Mouse (Mus musculus): ENCODE results near the gene Oser1.

GRCm38 (mm10) chr2:163453378-163453777 lies 28.9 kb upstream of the Oser1 start:
- TF ChIP-seq GATA1 (IDR thresholded peaks at IDR 0.05; ENCODE audit: borderline replicate concordance, low read length) (no peak), CTCF (IDR thresholded peaks at IDR 0.05; ENCODE audit: low read depth, low read length) (no peak), TAL1 (conservative IDR thresholded peaks at IDR 0.05; ENCODE audit: low read depth, low read length) (no peak), GATA2 (IDR thresholded peaks at IDR 0.05; ENCODE audit: borderline replicate concordance, low read depth, low read length) (no peak)
